Mouse (Mus musculus) T-helper 17 cell (primary cell): Measurements from ENCODE around the gene Gna12.

Source experiments
- in situ Hi-C, 2 experiments: fragments of 300-600 bp; cut with MboI, MseI; formaldehyde crosslinking; loops; 1 replicate in 1 of 2; 2 replicates in 1 of 2; pipeline ENCODE4 v1.15.1; 2025; ENCODE audit warnings: high pct_unique_total_duplicates in 2 of 2

The Gna12 gene

GRCm38 (mm10) chr5:140768333-140768732 is 61.9 kb downstream of the Gna12 start:
- in situ Hi-C loops = no loop called here

GRCm38 (mm10) chr5:140767704-140768141 is 62.5 kb downstream of the Gna12 start:
- in situ Hi-C loops = no loop called here

- in situ Hi-C loops = no loop called here
Measured at GRCm38 (mm10) chr5:140766566-140766965, 63.7 kb downstream of the Gna12 start.

- in situ Hi-C loops = no loop called here
Measured at GRCm38 (mm10) chr5:140764921-140765613, 65.2 kb downstream of the Gna12 start.

- in situ Hi-C loops = no loop called here
Measured at GRCm38 (mm10) chr5:140762540-140762939, 67.7 kb downstream of the Gna12 start.

GRCm38 (mm10) chr5:140758864-140759263 is 71.4 kb downstream of the Gna12 start:
- in situ Hi-C loops = no loop called here

GRCm38 (mm10) chr5:140753223-140753622 is 77.0 kb downstream of the Gna12 start:
- in situ Hi-C loops = no loop called here

- in situ Hi-C loops = no loop called here
Measured at GRCm38 (mm10) chr5:140752639-140753038, 77.6 kb downstream of the Gna12 start.

GRCm38 (mm10) chr5:140752041-140752440 is 78.2 kb downstream of the Gna12 start:
- in situ Hi-C loops = no loop called here

GRCm38 (mm10) chr5:140750925-140751324 is 79.3 kb downstream of the Gna12 start:
- in situ Hi-C loops = no loop called here

GRCm38 (mm10) chr5:140749062-140749875 is 81.0 kb downstream of the Gna12 start:
- in situ Hi-C loops = loop anchor here in 1 of 2 experiments (10.0 kb wide), 1 partner anchor 1686 kb away; no protein-coding TSS in a partner anchor

- in situ Hi-C loops = loop anchor here in 1 of 2 experiments (10.0 kb wide), 1 partner anchor 1686 kb away; no protein-coding TSS in a partner anchor
Measured at GRCm38 (mm10) chr5:140748425-140748824, 81.8 kb downstream of the Gna12 start.

- in situ Hi-C loops = loop anchor here in 1 of 2 experiments (10.0 kb wide), 1 partner anchor 1691 kb away; no protein-coding TSS in a partner anchor
Measured at GRCm38 (mm10) chr5:140743706-140744131, 86.5 kb downstream of the Gna12 start.

GRCm38 (mm10) chr5:140741877-140742276 is 88.4 kb downstream of the Gna12 start:
- in situ Hi-C loops = loop anchor here in 1 of 2 experiments (10.0 kb wide), 1 partner anchor 1693 kb away; no protein-coding TSS in a partner anchor

GRCm38 (mm10) chr5:140741040-140741439 is 89.2 kb downstream of the Gna12 start:
- in situ Hi-C loops = loop anchor here in 1 of 2 experiments (10.0 kb wide), 1 partner anchor 1694 kb away; no protein-coding TSS in a partner anchor

- in situ Hi-C loops = loop anchor here in 1 of 2 experiments (10.0 kb wide), 1 partner anchor 1695 kb away; no protein-coding TSS in a partner anchor
Measured at GRCm38 (mm10) chr5:140739813-140740212, 90.4 kb downstream of the Gna12 start.

GRCm38 (mm10) chr5:140736166-140736565 is 94.1 kb downstream of the Gna12 start:
- in situ Hi-C loops = no loop called here

GRCm38 (mm10) chr5:140735297-140735696 is 94.9 kb downstream of the Gna12 start:
- in situ Hi-C loops = no loop called here

GRCm38 (mm10) chr5:140733336-140733735 is 96.9 kb downstream of the Gna12 start:
- in situ Hi-C loops = no loop called here

GRCm38 (mm10) chr5:140732195-140732594 is 98.0 kb downstream of the Gna12 start:
- in situ Hi-C loops = no loop called here

GRCm38 (mm10) chr5:140731040-140731797 is 99.0 kb downstream of the Gna12 start:
- in situ Hi-C loops = no loop called here
